Mouse (Mus musculus): ENCODE data around the gene Fam83d.

Fam83d gene

DNA sequence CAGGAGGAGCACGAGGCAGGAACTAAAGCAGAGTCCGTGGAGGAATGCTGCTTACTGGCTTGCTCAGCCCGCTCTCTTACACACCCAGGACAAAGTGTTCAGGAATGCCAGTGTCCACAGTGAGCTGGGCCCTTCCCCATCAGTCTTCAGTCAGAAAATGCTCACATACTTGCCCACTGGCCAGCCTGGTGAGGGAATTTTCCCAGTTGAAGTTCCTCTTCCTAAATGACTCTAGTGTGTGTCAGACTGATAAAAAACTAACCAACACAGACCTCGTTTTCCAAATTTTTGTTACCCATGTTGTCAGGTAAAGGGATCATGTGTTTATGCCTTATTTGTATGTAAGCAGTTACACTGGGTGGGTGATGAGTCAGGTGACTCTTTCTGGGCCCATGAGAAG lies 48.3 kb downstream of the Fam83d start:
- no peak for DNase-seq (ENCODE audit: low spot score)

DNA sequence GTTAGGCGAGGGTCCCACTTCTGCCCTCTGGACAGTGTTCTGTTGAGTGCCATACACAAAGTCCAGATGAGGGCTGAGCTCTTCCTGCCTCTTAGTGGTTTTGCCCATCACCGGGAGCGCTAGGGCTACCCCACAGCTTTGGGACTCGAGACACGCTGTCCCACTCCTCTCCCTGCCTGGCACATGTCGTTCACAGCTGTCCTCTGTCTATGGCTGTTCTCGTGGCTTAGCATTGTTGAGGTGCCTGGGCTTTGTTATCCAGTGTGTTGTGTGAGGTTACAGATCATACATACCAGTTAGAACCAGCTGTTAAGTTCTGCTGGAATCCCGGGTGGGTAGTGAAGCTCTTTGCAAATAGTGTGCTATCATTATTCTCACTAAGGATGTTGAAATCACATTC lies 49.8 kb downstream of the Fam83d start:
- DNase-seq (ENCODE audit: low spot score) = no peak

DNA sequence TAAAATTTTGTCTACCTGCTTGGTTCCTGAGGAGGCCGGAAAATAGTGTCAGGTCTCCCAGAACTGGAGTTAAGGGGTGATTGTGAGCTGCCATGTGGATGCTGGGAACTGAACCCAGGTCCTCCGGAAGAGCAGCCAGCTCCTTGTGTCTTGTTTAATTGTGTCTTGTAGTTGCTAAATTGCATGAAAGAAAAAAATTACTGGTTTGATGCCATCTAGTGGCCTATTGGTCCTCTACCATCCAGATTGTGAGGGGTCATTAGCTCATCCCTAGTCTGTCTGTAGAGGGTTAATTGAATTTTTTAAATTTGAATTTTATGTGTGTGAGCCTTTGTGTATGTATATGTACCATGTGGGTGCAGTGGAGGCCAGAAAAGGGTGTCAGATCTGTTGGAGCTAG lies 60.2 kb downstream of the Fam83d start:
- DNase-seq (ENCODE audit: low spot score) = no peak

DNA sequence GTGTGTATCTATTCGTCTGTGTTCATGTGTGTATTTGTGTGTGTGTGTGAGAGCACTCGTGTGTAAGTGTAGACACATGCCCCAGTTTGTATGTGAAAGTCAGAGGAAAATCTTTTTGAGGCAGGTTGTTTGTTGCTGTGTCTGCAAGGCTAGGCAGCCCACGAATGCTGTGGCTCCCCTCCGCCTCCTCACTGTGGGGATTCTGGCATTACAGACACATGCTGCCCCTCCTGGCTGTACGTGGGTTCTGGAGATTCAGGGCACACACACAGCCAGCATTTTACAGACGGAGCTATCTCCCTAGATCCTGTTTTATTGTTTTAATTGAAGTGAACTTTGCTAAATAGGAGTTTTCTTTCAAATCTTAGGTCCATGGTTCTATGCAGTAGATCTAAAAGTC lies 61.9 kb downstream of the Fam83d start:
- no peak for DNase-seq (ENCODE audit: low spot score)

DNA sequence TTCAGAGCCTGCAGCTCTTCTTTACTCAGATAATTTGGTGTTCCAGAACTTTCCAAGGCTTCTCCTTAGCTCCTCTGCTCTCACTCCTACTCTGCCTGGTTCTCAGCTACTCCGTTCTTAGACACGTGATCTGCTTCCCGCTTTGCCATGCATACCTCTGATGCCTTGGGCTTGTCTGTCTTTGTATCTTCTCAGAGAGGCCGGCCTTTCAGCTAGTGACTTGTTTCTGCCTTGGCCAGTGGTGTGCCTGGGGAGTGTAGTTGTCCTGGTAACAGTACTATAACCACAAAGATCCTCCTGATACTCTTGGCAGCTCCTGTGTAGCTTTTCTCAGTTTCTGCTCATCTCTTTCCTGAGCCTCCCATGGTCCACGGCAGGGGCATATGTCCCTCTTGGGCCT lies 65.3 kb downstream of the Fam83d start:
- no peak for DNase-seq (ENCODE audit: low spot score)

DNA sequence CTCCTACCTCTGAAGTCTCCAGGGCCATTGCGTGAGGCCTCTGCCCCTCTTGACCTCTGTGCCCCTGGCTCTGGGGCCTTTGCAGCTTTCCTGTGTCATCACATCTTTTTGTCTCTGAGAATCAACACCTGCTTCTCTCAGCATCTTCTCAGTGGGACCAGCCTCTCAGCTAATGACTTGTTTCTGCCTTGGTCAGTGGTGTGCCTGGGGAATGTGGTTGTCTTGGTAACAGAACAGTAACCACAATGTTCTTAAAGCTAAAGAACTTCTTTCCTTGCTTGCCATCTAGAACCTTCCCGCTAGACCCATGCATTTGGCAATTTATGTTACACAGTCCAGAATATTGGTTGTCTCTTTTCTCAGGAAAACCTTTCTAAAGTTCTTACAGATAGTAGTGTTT lies 65.8 kb downstream of the Fam83d start:
- DNase-seq (ENCODE audit: low spot score) = no peak
